Mouse (Mus musculus) kidney, adult 2 months (tissue): Measurements from ENCODE around the gene Mia.

Experiments used
- CTCF ChIP-seq: fragments of 200-500 bp; conservative IDR thresholded peaks from 2 replicates; pipeline ENCODE4 v1.5.1; 2011; ENCODE audit warnings: low read depth, mild to moderate bottlenecking, control low read depth, low read length, moderate library complexity, mixed read lengths; ENCODE audit not compliant: insufficient read depth, insufficient read length
- POLR2A ChIP-seq: fragments of 200-500 bp; IDR thresholded peaks from one replicate; pipeline ENCODE4 v1.6.1; 2011; ENCODE audit warnings: low read depth, low read length, control low read depth

- TF ChIP-seq CTCF: no peak
- TF ChIP-seq POLR2A: no peak
Observed at GRCm38 (mm10) chr7:27161744-27162143, 19.2 kb downstream of the Mia start.
